Comparison of ENCODE assay signal across 8 mouse cellular contexts in the genomic region with DNA sequence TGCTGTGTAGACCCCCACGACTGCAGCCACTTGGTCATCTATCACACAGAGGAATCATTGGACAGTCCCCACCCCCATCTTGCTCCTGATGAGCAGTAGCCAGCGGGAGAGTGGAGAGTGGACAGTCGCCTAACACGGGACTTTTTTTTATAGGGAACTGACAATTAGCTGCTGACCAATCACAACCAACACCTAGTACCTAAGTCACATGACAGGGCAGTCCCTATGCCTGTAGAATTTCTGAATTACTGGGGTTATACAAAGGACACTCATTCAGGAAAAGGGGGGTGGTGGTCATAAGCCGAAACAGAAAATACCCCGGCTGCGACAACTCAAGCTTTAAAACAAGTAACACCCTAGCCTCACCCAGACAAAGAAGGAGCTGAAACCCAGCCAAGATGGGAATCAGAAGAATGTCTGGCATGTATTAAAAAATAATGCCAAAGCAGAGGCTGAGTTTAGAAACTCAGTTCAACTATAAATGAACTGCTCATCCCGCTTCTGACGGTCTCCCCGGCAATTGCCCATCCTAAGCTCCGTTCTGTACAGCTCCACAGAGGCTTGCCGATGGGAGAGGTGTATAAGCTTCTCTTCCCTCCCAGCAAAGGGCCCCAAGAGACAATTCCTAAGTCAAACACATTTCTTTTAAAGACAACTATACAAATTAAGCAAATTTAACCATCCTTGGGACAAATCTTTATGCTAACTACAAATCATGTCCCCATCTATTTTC.
A peak's percentile ranks its signal among the peaks of the same experiment; 100 is the strongest.
DNase-seq lines count a peak whose midpoint lies in the region; ATAC-seq lines count a peak whose summit lies in the region.

No protein-coding gene starts in this region.

- ATAC-seq in hindbrain, embryonic 11.5 days (ENCODE audit: low FRiP score) = peak; percentile 27; the same call in 1 of the 2 replicates
- no peak for ATAC-seq in heart, embryonic 16.5 days (replicated peaks; ENCODE audit: extremely low read depth, insufficient read depth, low FRiP score)
- ATAC-seq in midbrain, embryonic 14.5 days (ENCODE audit: low FRiP score, low TSS enrichment) = peak; percentile 55; the same call in 1 of the 2 replicates

- H3K27ac ChIP-seq in hindbrain, embryonic 11.5 days (ENCODE audit: low read depth, low read length) = no peak overlapping the region
- no peak overlapping the region for H3K27ac ChIP-seq in hindbrain, embryonic 10.5 days
- H3K27ac ChIP-seq in embryonic facial prominence, embryonic 10.5 days (replicated peaks) = no peak overlapping the region
- no peak overlapping the region for H3K27ac ChIP-seq in heart, embryonic 16.5 days (ENCODE audit: low read length)
- no peak overlapping the region for H3K27ac ChIP-seq in midbrain, embryonic 14.5 days (replicated peaks; ENCODE audit: low read depth, low read length)

- DNase-seq in hindbrain, embryonic 11.5 days (ENCODE audit: low spot score) = peak; percentile 2
- no peak for DNase-seq in hindbrain, embryonic 10.5 days (ENCODE audit: low spot score)
- DNase-seq in R1 (ENCODE audit: low read depth, low spot score) = peak; percentile 17
- DNase-seq in embryonic facial prominence, embryonic 10.5 days (ENCODE audit: low spot score) = peak; percentile 8
- DNase-seq in kidney, postnatal 14 days = peak; percentile 65
- peak; percentile 12 for DNase-seq in midbrain, embryonic 14.5 days
- DNase-seq in layer of hippocampus, adult 9-10 months (ENCODE audit: low spot score) = no peak

- H3K4me2 ChIP-seq in hindbrain, embryonic 11.5 days (replicated peaks; ENCODE audit: low read depth, low read length) = no peak overlapping the region
- H3K4me2 ChIP-seq in heart, embryonic 16.5 days (ENCODE audit: low read depth, low read length) = peak overlapping the region; percentile 55
- peak overlapping the region; percentile 40 for H3K4me2 ChIP-seq in midbrain, embryonic 14.5 days (ENCODE audit: low read length)

- H3K9ac ChIP-seq in hindbrain, embryonic 11.5 days (ENCODE audit: low read depth, low read length) = no peak overlapping the region
- no peak overlapping the region for H3K9ac ChIP-seq in heart, embryonic 16.5 days (ENCODE audit: low read length)
- no peak overlapping the region for H3K9ac ChIP-seq in midbrain, embryonic 14.5 days (replicated peaks; ENCODE audit: low read length)

- H3K4me1 ChIP-seq in hindbrain, embryonic 11.5 days (replicated peaks; ENCODE audit: control insufficient read depth, insufficient read depth, low read length) = no peaks in the 10 kb centered on the region
- H3K4me1 ChIP-seq in hindbrain, embryonic 10.5 days (replicated peaks) = no peaks in the 10 kb centered on the region
- no peaks in the 10 kb centered on the region for H3K4me1 ChIP-seq in embryonic facial prominence, embryonic 10.5 days
- H3K4me1 ChIP-seq in heart, embryonic 16.5 days (ENCODE audit: control insufficient read depth, insufficient read depth, low read length) = no peaks in the 10 kb centered on the region
- no peaks in the 10 kb centered on the region for H3K4me1 ChIP-seq in midbrain, embryonic 14.5 days (ENCODE audit: control insufficient read depth, insufficient read depth, low read length)

- WGBS in hindbrain, embryonic 11.5 days = 70% methylated on average over 12 of the region's 12 CpGs
- 79% methylated on average over 12 of the region's 12 CpGs for WGBS in hindbrain, embryonic 10.5 days
- WGBS in embryonic facial prominence, embryonic 10.5 days = 69% methylated on average over 12 of the region's 12 CpGs
- WGBS in heart, embryonic 16.5 days = 42% methylated on average over 12 of the region's 12 CpGs
- WGBS in midbrain, embryonic 14.5 days = 64% methylated on average over 12 of the region's 12 CpGs

- no peak overlapping the region for H3K4me3 ChIP-seq in hindbrain, embryonic 11.5 days (ENCODE audit: low read depth, low read length)
- no peak overlapping the region for H3K4me3 ChIP-seq in hindbrain, embryonic 10.5 days
- H3K4me3 ChIP-seq in embryonic facial prominence, embryonic 10.5 days = no peak overlapping the region
- peak overlapping the region; percentile 39 for H3K4me3 ChIP-seq in heart, embryonic 16.5 days (ENCODE audit: low read length)
- H3K4me3 ChIP-seq in midbrain, embryonic 14.5 days (replicated peaks; ENCODE audit: low read depth, low read length) = 0 out of 2 replicates have a peak overlapping the region, but pooled peaks have one; percentile 15

- no peaks in the 10 kb centered on the region for H3K27me3 ChIP-seq in hindbrain, embryonic 11.5 days (ENCODE audit: control insufficient read depth, insufficient read depth, low read length)
- H3K27me3 ChIP-seq in hindbrain, embryonic 10.5 days (ENCODE audit: insufficient read depth, poor library complexity, severe bottlenecking) = no peaks in the 10 kb centered on the region
- no peaks in the 10 kb centered on the region for H3K27me3 ChIP-seq in embryonic facial prominence, embryonic 10.5 days (replicated peaks; ENCODE audit: low read depth, poor library complexity, severe bottlenecking)
- H3K27me3 ChIP-seq in heart, embryonic 16.5 days (ENCODE audit: control insufficient read depth, insufficient read depth, low read length) = no peaks in the 10 kb centered on the region
- no peaks in the 10 kb centered on the region for H3K27me3 ChIP-seq in midbrain, embryonic 14.5 days (ENCODE audit: control insufficient read depth, insufficient read depth, low read length)

- no peaks in the 10 kb centered on the region for H3K9me3 ChIP-seq in hindbrain, embryonic 11.5 days (ENCODE audit: control insufficient read depth, low read length)
- no peaks in the 10 kb centered on the region for H3K9me3 ChIP-seq in hindbrain, embryonic 10.5 days
- H3K9me3 ChIP-seq in embryonic facial prominence, embryonic 10.5 days = no peaks in the 10 kb centered on the region
- no peaks in the 10 kb centered on the region for H3K9me3 ChIP-seq in heart, embryonic 16.5 days (replicated peaks; ENCODE audit: control insufficient read depth, low read length)
- no peaks in the 10 kb centered on the region for H3K9me3 ChIP-seq in midbrain, embryonic 14.5 days (ENCODE audit: control insufficient read depth, low read length)

- H3K36me3 ChIP-seq in hindbrain, embryonic 11.5 days (ENCODE audit: control insufficient read depth, insufficient read depth, low read length) = no peaks in the 10 kb centered on the region
- no peaks in the 10 kb centered on the region for H3K36me3 ChIP-seq in hindbrain, embryonic 10.5 days
- no peaks in the 10 kb centered on the region for H3K36me3 ChIP-seq in embryonic facial prominence, embryonic 10.5 days (replicated peaks)
- H3K36me3 ChIP-seq in heart, embryonic 16.5 days (ENCODE audit: control insufficient read depth, insufficient read depth) = no peaks in the 10 kb centered on the region
- H3K36me3 ChIP-seq in midbrain, embryonic 14.5 days (ENCODE audit: control insufficient read depth, insufficient read depth, low read length) = no peaks in the 10 kb centered on the region

Comparison
In these comparisons a context has a peak if more than half of its experiments do, and no peak if none do; other contexts are left out.
1. DNase-seq: peak in hindbrain, embryonic 11.5 days (single experiment), R1 (single experiment), embryonic facial prominence, embryonic 10.5 days (single experiment), kidney, postnatal 14 days (single experiment) and midbrain, embryonic 14.5 days (single experiment); none in hindbrain, embryonic 10.5 days (single experiment) and layer of hippocampus, adult 9-10 months (single experiment).
2. H3K4me3 ChIP-seq: peak in heart, embryonic 16.5 days (single experiment) and midbrain, embryonic 14.5 days (single experiment); none in hindbrain, embryonic 11.5 days (single experiment), hindbrain, embryonic 10.5 days (single experiment) and embryonic facial prominence, embryonic 10.5 days (single experiment).